Comparison of ENCODE assay signal across 8 mouse cellular contexts in the genomic region with DNA sequence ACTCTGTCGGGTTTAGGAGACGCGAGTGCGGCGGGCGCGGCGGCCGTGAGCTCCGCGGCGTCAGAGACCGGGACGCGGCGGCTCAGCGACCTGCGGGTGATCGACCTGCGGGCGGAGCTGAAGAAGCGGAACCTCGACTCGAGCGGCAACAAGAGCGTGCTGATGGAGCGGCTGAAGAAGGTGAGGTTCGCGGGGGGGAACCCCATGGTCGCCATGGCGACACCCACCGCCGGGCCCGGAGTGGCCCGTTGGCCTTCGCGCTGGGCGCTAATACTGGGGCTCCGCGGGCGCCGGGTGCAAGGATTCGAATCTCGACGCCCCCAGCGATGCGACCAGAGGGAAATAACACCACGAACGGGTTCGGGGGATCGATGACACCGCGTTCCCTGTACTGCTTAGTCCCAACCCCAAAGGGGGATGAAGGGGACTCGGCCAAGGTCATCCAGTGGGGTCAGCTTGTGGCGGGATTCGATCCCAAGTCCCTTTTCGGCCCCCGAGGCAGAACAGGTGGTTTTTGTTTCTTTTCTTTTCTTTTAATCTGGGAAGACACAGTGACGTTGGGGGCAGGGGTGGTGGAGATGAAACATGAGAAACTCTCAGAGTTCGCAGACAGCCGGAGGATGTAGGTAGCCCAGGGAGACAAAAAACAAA. TPM values are rescaled to one million over a fixed set of nuclear protein-coding genes. Genes with fewer than 3 reads are reported as not detected.
DNase-seq lines count a peak whose midpoint lies in the region; ATAC-seq and TF ChIP-seq lines count a peak whose summit lies in the region.

No protein-coding gene starts in this region.

- TF ChIP-seq POLR2A in kidney, adult 2 months (IDR thresholded peaks at IDR 0.05; ENCODE audit: low read depth, low read length) = no peak
- no peak for TF ChIP-seq POLR2A in testis, adult 2 months (IDR thresholded peaks at IDR 0.05; ENCODE audit: control insufficient read depth, low read depth, low read length)

- peaks cover 3% of the 10 kb centered on the region for H3K36me3 ChIP-seq in kidney, adult 2 months (ENCODE audit: control insufficient read depth, insufficient read depth, low read length)
- peaks cover 68% of the 10 kb centered on the region for H3K36me3 ChIP-seq in forebrain, embryonic 12.5 days (replicated peaks)
- H3K36me3 ChIP-seq in hindbrain, embryonic 14.5 days (replicated peaks; ENCODE audit: control insufficient read depth, insufficient read depth) = peaks cover 63% of the 10 kb centered on the region
- peaks cover 61% of the 10 kb centered on the region for H3K36me3 ChIP-seq in liver, embryonic 14.5 days (replicated peaks; ENCODE audit: control insufficient read depth, insufficient read depth, low read depth)
- H3K36me3 ChIP-seq in testis, adult 2 months (ENCODE audit: control insufficient read depth, insufficient read depth, low read length) = peaks cover 11% of the 10 kb centered on the region

- H3K27ac ChIP-seq in kidney, adult 2 months (ENCODE audit: insufficient read depth, low read depth, low read length) = peak overlapping the region; percentile 78
- peak overlapping the region; percentile 93 for H3K27ac ChIP-seq in forebrain, embryonic 12.5 days
- H3K27ac ChIP-seq in hindbrain, embryonic 14.5 days = peak overlapping the region; percentile 94
- peak overlapping the region; percentile 83 for H3K27ac ChIP-seq in liver, embryonic 14.5 days
- peak overlapping the region; percentile 99 for H3K27ac ChIP-seq in testis, adult 2 months (ENCODE audit: control insufficient read depth, insufficient read depth, low read depth, low read length)

- WGBS in kidney, adult 2 months = under 1% methylated on average over 60 of the region's 61 CpGs
- WGBS in forebrain, embryonic 12.5 days = under 1% methylated on average over 61 of the region's 61 CpGs
- under 1% methylated on average over 61 of the region's 61 CpGs for WGBS in hindbrain, embryonic 14.5 days
- under 1% methylated on average over 61 of the region's 61 CpGs for WGBS in liver, embryonic 14.5 days (ENCODE audit: insufficient replicate concordance)

- TF ChIP-seq CTCF in kidney, adult 2 months (conservative IDR thresholded peaks at IDR 0.05; ENCODE audit: insufficient read depth, insufficient read length, low read depth, low read length) = no peak
- TF ChIP-seq CTCF in liver, embryonic 14.5 days (IDR thresholded peaks at IDR 0.05; ENCODE audit: low read depth) = no peak
- no peak for TF ChIP-seq CTCF in testis, adult 2 months (IDR thresholded peaks at IDR 0.05; ENCODE audit: control insufficient read depth, insufficient read depth, insufficient replicate concordance, low read depth, low read length)

- peak overlapping the region; percentile 72 for H3K4me2 ChIP-seq in forebrain, embryonic 12.5 days
- H3K4me2 ChIP-seq in hindbrain, embryonic 14.5 days (replicated peaks) = peak overlapping the region; percentile 65
- H3K4me2 ChIP-seq in liver, embryonic 14.5 days (ENCODE audit: low read depth) = peak overlapping the region; percentile 92

- H3K4me3 ChIP-seq in kidney, adult 2 months (ENCODE audit: insufficient read depth, low read depth, low read length) = peak overlapping the region; percentile 66
- peak overlapping the region; percentile 93 for H3K4me3 ChIP-seq in forebrain, embryonic 12.5 days (replicated peaks)
- peak overlapping the region; percentile 90 for H3K4me3 ChIP-seq in hindbrain, embryonic 14.5 days (replicated peaks; ENCODE audit: low read length)
- peak overlapping the region; percentile 77 to 100 for H3K4me3 ChIP-seq in liver, embryonic 14.5 days (ENCODE audit: insufficient read depth in 1 of 2, low read depth in 2 of 2, low read length in 2 of 2)
- H3K4me3 ChIP-seq in testis, adult 2 months (ENCODE audit: control insufficient read depth, low read depth, low read length) = peak overlapping the region; percentile 99

- H3K9me3 ChIP-seq in forebrain, embryonic 12.5 days = no peaks in the 10 kb centered on the region
- H3K9me3 ChIP-seq in hindbrain, embryonic 14.5 days (ENCODE audit: control insufficient read depth, low read length) = no peaks in the 10 kb centered on the region
- H3K9me3 ChIP-seq in liver, embryonic 14.5 days (ENCODE audit: control insufficient read depth, low read length) = no peaks in the 10 kb centered on the region

- peak overlapping the region; percentile 89 for H3K9ac ChIP-seq in forebrain, embryonic 12.5 days
- H3K9ac ChIP-seq in hindbrain, embryonic 14.5 days = peak overlapping the region; percentile 92
- peak overlapping the region; percentile 88 for H3K9ac ChIP-seq in liver, embryonic 14.5 days (replicated peaks)

- no peaks in the 10 kb centered on the region for H3K27me3 ChIP-seq in kidney, adult 2 months (replicated peaks; ENCODE audit: control insufficient read depth, insufficient read depth, low read length)
- no peaks in the 10 kb centered on the region for H3K27me3 ChIP-seq in forebrain, embryonic 12.5 days
- no peaks in the 10 kb centered on the region for H3K27me3 ChIP-seq in hindbrain, embryonic 14.5 days (ENCODE audit: control insufficient read depth, insufficient read depth, low read length)
- no peaks in the 10 kb centered on the region for H3K27me3 ChIP-seq in liver, embryonic 14.5 days (ENCODE audit: control insufficient read depth, insufficient read depth, low read length)
- no peaks in the 10 kb centered on the region for H3K27me3 ChIP-seq in testis, adult 2 months (ENCODE audit: control insufficient read depth, insufficient read depth, low read length)

- peak; percentile 23 for ATAC-seq in forebrain, embryonic 12.5 days (ENCODE audit: low FRiP score)
- peak; percentile 7 for ATAC-seq in hindbrain, embryonic 14.5 days (ENCODE audit: low FRiP score)
- ATAC-seq in liver, embryonic 14.5 days (ENCODE audit: insufficient read depth) = peak; percentile 8; the same call in 1 of the 2 replicates

- no peak for TF ChIP-seq EP300 in liver, embryonic 14.5 days (IDR thresholded peaks at IDR 0.05; ENCODE audit: low read depth)

- peaks cover 23% of the 10 kb centered on the region for H3K4me1 ChIP-seq in kidney, adult 2 months (ENCODE audit: control insufficient read depth, insufficient read depth, low read length)
- H3K4me1 ChIP-seq in forebrain, embryonic 12.5 days = peaks cover 57% of the 10 kb centered on the region
- H3K4me1 ChIP-seq in hindbrain, embryonic 14.5 days (replicated peaks; ENCODE audit: control insufficient read depth, insufficient read depth, low read length) = peaks cover 37% of the 10 kb centered on the region
- peaks cover 14 to 29% of the 10 kb centered on the region in 2 experiments for H3K4me1 ChIP-seq in liver, embryonic 14.5 days (replicated peaks; ENCODE audit: control insufficient read depth in 2 of 2, insufficient read depth in 2 of 2, low read length in 1 of 2)
- H3K4me1 ChIP-seq in testis, adult 2 months (ENCODE audit: control insufficient read depth, insufficient read depth, low read length) = peaks cover 11% of the 10 kb centered on the region

- no peak for DNase-seq in kidney, adult 2 months
- DNase-seq in kidney, adult 18-20 months = no peak
- peak; percentile 64 for DNase-seq in adrenal gland, postnatal 10 days
- peak; percentile 36 for DNase-seq in hindbrain, embryonic 14.5 days (ENCODE audit: low spot score)
- peak in 1 of 3 experiments; percentile 31 for DNase-seq in liver, embryonic 14.5 days (ENCODE audit: low read depth in 3 of 3, low spot score in 3 of 3)
- DNase-seq in natural killer cell, adult 2 months (ENCODE audit: low spot score in 2 of 2) = peak; percentile 69 to 75

RNA-seq across cellular contexts. Expression of gene Safb, which starts 0.7 kb away (rescaled TPM):
- 67.6 and 87.0 TPM in 2 replicates for polyA plus RNA-seq in kidney, adult 2 months (2012; rRNA removed)
- 100 to 1,000 TPM in 1 of 2 experiments, 10 to 100 TPM in 1; 92.1 to 113 TPM for total RNA-seq in adrenal gland, postnatal 10 days (2021)
- 180 and 187 TPM in 2 replicates for polyA plus RNA-seq in forebrain, embryonic 12.5 days (2016; fragmentation: Nextera tagmentation; extraction: Ambion mirVana)
- 75.7 and 75.8 TPM in 2 replicates for polyA plus RNA-seq in hindbrain, embryonic 14.5 days (2014; fragmentation: Nextera tagmentation; extraction: Ambion mirVana)
- 26.5 and 47.3 TPM in 2 replicates for polyA plus RNA-seq in liver, embryonic 14.5 days (2012; rRNA removed)
- polyA plus RNA-seq in liver, embryonic 14.5 days (2014; fragmentation: Nextera tagmentation; extraction: Ambion mirVana) = 22.1 and 27.1 TPM in 2 replicates
- polyA plus RNA-seq in testis, adult 2 months (2012; rRNA removed) = 104 and 116 TPM in 2 replicates

RNA-seq across cellular contexts. Expression of gene Safb2, which starts 0.9 kb away (rescaled TPM):
- 68.4 and 77.1 TPM in 2 replicates for polyA plus RNA-seq in kidney, adult 2 months (2012; rRNA removed)
- 100 to 1,000 TPM in 1 of 2 experiments, 10 to 100 TPM in 1; 79.8 to 124 TPM for total RNA-seq in adrenal gland, postnatal 10 days (2021)
- polyA plus RNA-seq in forebrain, embryonic 12.5 days (2016; fragmentation: Nextera tagmentation; extraction: Ambion mirVana) = 100 and 104 TPM in 2 replicates
- 47.5 and 49.6 TPM in 2 replicates for polyA plus RNA-seq in hindbrain, embryonic 14.5 days (2014; fragmentation: Nextera tagmentation; extraction: Ambion mirVana)
- polyA plus RNA-seq in liver, embryonic 14.5 days (2012; rRNA removed) = 21.4 and 40.2 TPM in 2 replicates
- 16.8 and 20.0 TPM in 2 replicates for polyA plus RNA-seq in liver, embryonic 14.5 days (2014; fragmentation: Nextera tagmentation; extraction: Ambion mirVana)
- polyA plus RNA-seq in testis, adult 2 months (2012; rRNA removed) = 92.2 and 99.2 TPM in 2 replicates

RNA-seq across cellular contexts. Expression of gene 2410015M20Rik, which starts 24.3 kb away (rescaled TPM):
- 440 and 549 TPM in 2 replicates for polyA plus RNA-seq in kidney, adult 2 months (2012; rRNA removed)
- total RNA-seq in adrenal gland, postnatal 10 days (2021) = 100 to 1,000 TPM; 468 to 485 TPM
- 170 and 173 TPM in 2 replicates for polyA plus RNA-seq in forebrain, embryonic 12.5 days (2016; fragmentation: Nextera tagmentation; extraction: Ambion mirVana)
- polyA plus RNA-seq in hindbrain, embryonic 14.5 days (2014; fragmentation: Nextera tagmentation; extraction: Ambion mirVana) = 179 and 193 TPM in 2 replicates
- polyA plus RNA-seq in liver, embryonic 14.5 days (2012; rRNA removed) = 53.4 and 84.4 TPM in 2 replicates
- 183 and 186 TPM in 2 replicates for polyA plus RNA-seq in liver, embryonic 14.5 days (2014; fragmentation: Nextera tagmentation; extraction: Ambion mirVana)
- 253 and 274 TPM in 2 replicates for polyA plus RNA-seq in testis, adult 2 months (2012; rRNA removed)

RNA-seq across cellular contexts. Expression of gene Rpl36, which starts 27.9 kb away (rescaled TPM):
- 1,850 and 1,975 TPM in 2 replicates for polyA plus RNA-seq in kidney, adult 2 months (2012; rRNA removed)
- 1,000 to 10,000 TPM; 1,095 to 1,101 TPM for total RNA-seq in adrenal gland, postnatal 10 days (2021)
- polyA plus RNA-seq in forebrain, embryonic 12.5 days (2016; fragmentation: Nextera tagmentation; extraction: Ambion mirVana) = 1,181 and 1,289 TPM in 2 replicates
- 1,005 and 1,263 TPM in 2 replicates for polyA plus RNA-seq in hindbrain, embryonic 14.5 days (2014; fragmentation: Nextera tagmentation; extraction: Ambion mirVana)
- 1,839 and 1,886 TPM in 2 replicates for polyA plus RNA-seq in liver, embryonic 14.5 days (2012; rRNA removed)
- polyA plus RNA-seq in liver, embryonic 14.5 days (2014; fragmentation: Nextera tagmentation; extraction: Ambion mirVana) = 1,322 and 1,328 TPM in 2 replicates
- polyA plus RNA-seq in testis, adult 2 months (2012; rRNA removed) = 1,820 and 2,071 TPM in 2 replicates

RNA-seq across cellular contexts. Expression of gene Gm20219, which starts 31.1 kb away (rescaled TPM):
- polyA plus RNA-seq in kidney, adult 2 months (2012; rRNA removed) = 1.7 and 2.1 TPM in 2 replicates
- under 1 TPM; 0.69 to 0.70 TPM for total RNA-seq in adrenal gland, postnatal 10 days (2021)
- polyA plus RNA-seq in forebrain, embryonic 12.5 days (2016; fragmentation: Nextera tagmentation; extraction: Ambion mirVana) = 0.87 and 1.4 TPM in 2 replicates
- 0.65 and 1.3 TPM in 2 replicates for polyA plus RNA-seq in hindbrain, embryonic 14.5 days (2014; fragmentation: Nextera tagmentation; extraction: Ambion mirVana)
- 0.17 and 0.22 TPM in 2 replicates for polyA plus RNA-seq in liver, embryonic 14.5 days (2012; rRNA removed)
- polyA plus RNA-seq in liver, embryonic 14.5 days (2014; fragmentation: Nextera tagmentation; extraction: Ambion mirVana) = 0.14 TPM in 1 of 2 replicates, not detected in the other
- polyA plus RNA-seq in testis, adult 2 months (2012; rRNA removed) = 2.0 and 2.3 TPM in 2 replicates

Comparison
In these comparisons a context has a peak if more than half of its experiments do, and no peak if none do; other contexts are left out.
1. DNase-seq: peak in adrenal gland, postnatal 10 days (single experiment), hindbrain, embryonic 14.5 days (single experiment) and natural killer cell, adult 2 months (2 of 2); none in kidney, adult 2 months (single experiment) and kidney, adult 18-20 months (single experiment).
2. Peak in every context shown above with its lines, with median percentiles within 50 percentile points of each other: H3K27ac ChIP-seq, H3K4me3 ChIP-seq, ATAC-seq, H3K4me2 ChIP-seq and H3K9ac ChIP-seq.